Mouse (Mus musculus): ENCODE data around the gene Kyat1. TPM values are rescaled to one million over a fixed set of nuclear protein-coding genes. Genes with fewer than 3 reads are reported as not detected.

Gene Kyat1
- polyA plus RNA-seq, 1 experiment = 51.9 TPM

- DNase-seq = no peak
- H3K4me1 ChIP-seq (ENCODE audit: control insufficient read depth, insufficient read depth, low read length) = peaks cover 30% of the 10 kb centered on the region
Observed at GRCm38 (mm10) chr2:30244595-30245178, 39.0 kb upstream of the Kyat1 start.

GRCm38 (mm10) chr2:30243391-30243790, 37.7 kb upstream of the Kyat1 start:
- DNase-seq = no peak

More at GRCm38 (mm10) chr2:30244595-30245178, 39.0 kb upstream of the Kyat1 start:
- H3K4me3 ChIP-seq (replicated peaks; ENCODE audit: extremely low read depth, low read depth, low read length) = no peak overlapping the region
- 53% methylated on average over 7 of the region's 7 CpGs for WGBS
- TF ChIP-seq CTCF (IDR thresholded peaks at IDR 0.05; ENCODE audit: insufficient read depth, low read length) (no peak), POLR2A (IDR thresholded peaks at IDR 0.05; ENCODE audit: borderline replicate concordance, extremely low read depth, low read depth, low read length) (no peak)

GRCm38 (mm10) chr2:30242509-30242908, 36.9 kb upstream of the Kyat1 start:
- H3K4me1 ChIP-seq (ENCODE audit: control insufficient read depth, insufficient read depth, low read length) = peaks cover 37% of the 10 kb centered on the region
- WGBS = 42% methylated on average over 4 of the region's 4 CpGs
- no peak overlapping the region for H3K4me3 ChIP-seq (replicated peaks; ENCODE audit: extremely low read depth, low read depth, low read length)
- TF ChIP-seq CTCF (IDR thresholded peaks at IDR 0.05; ENCODE audit: insufficient read depth, low read length) (no peak), POLR2A (IDR thresholded peaks at IDR 0.05; ENCODE audit: borderline replicate concordance, extremely low read depth, low read depth, low read length) (peak; percentile 69; the same call in 1 of the 2 replicates)
- peak; percentile 51 for DNase-seq

More at GRCm38 (mm10) chr2:30243391-30243790, 37.7 kb upstream of the Kyat1 start:
- WGBS = 85% methylated on average over 4 of the region's 4 CpGs
- TF ChIP-seq CTCF (IDR thresholded peaks at IDR 0.05; ENCODE audit: insufficient read depth, low read length) (no peak), POLR2A (IDR thresholded peaks at IDR 0.05; ENCODE audit: borderline replicate concordance, extremely low read depth, low read depth, low read length) (no peak)
- peaks cover 40% of the 10 kb centered on the region for H3K4me1 ChIP-seq (ENCODE audit: control insufficient read depth, insufficient read depth, low read length)
- H3K4me3 ChIP-seq (replicated peaks; ENCODE audit: extremely low read depth, low read depth, low read length) = no peak overlapping the region

- peak within 1 kb of the TSS; percentile 1 for H3K4me3 ChIP-seq (replicated peaks; ENCODE audit: extremely low read depth, low read depth, low read length)
- DNase-seq = no peak
- TF ChIP-seq POLR2A (IDR thresholded peaks at IDR 0.05; ENCODE audit: borderline replicate concordance, extremely low read depth, low read depth, low read length) = no peak
- TF ChIP-seq CTCF (IDR thresholded peaks at IDR 0.05; ENCODE audit: insufficient read depth, low read length) = no peak
- H3K4me1 ChIP-seq (ENCODE audit: control insufficient read depth, insufficient read depth, low read length) = peaks cover 30% of the 10 kb centered on the region
- WGBS = 46% methylated on average over 2 of the region's 2 CpGs
Observed at GRCm38 (mm10) chr2:30240267-30240666, 34.6 kb upstream of the Kyat1 start, which contains the start of gene Gm28035. Gene Gm28035 (plus strand): TSS chr2:30240567.

GRCm38 (mm10) chr2:30239777-30240176, 34.1 kb upstream of the Kyat1 start:
- H3K4me1 ChIP-seq (ENCODE audit: control insufficient read depth, insufficient read depth, low read length) = peaks cover 30% of the 10 kb centered on the region
- TF ChIP-seq POLR2A (IDR thresholded peaks at IDR 0.05; ENCODE audit: borderline replicate concordance, extremely low read depth, low read depth, low read length) = peak; percentile 80; the same call in 1 of the 2 replicates
- no peak for TF ChIP-seq CTCF (IDR thresholded peaks at IDR 0.05; ENCODE audit: insufficient read depth, low read length)
- no peak for DNase-seq
- H3K4me3 ChIP-seq (replicated peaks; ENCODE audit: extremely low read depth, low read depth, low read length) = peak overlapping the region; percentile 1
- 36% methylated on average over 4 of the region's 4 CpGs for WGBS

- peaks cover 30% of the 10 kb centered on the region for H3K4me1 ChIP-seq (ENCODE audit: control insufficient read depth, insufficient read depth, low read length)
- TF ChIP-seq POLR2A (IDR thresholded peaks at IDR 0.05; ENCODE audit: borderline replicate concordance, extremely low read depth, low read depth, low read length) (no peak; the same call in 1 of the 2 replicates), CTCF (IDR thresholded peaks at IDR 0.05; ENCODE audit: insufficient read depth, low read length) (no peak)
- no peak for DNase-seq
- 45% methylated on average over 3 of the region's 3 CpGs for WGBS
- peak overlapping the region; percentile 82 for H3K4me3 ChIP-seq (replicated peaks; ENCODE audit: extremely low read depth, low read depth, low read length)
Observed at GRCm38 (mm10) chr2:30238906-30239465, 33.3 kb upstream of the Kyat1 start.

GRCm38 (mm10) chr2:30237881-30238280, 32.2 kb upstream of the Kyat1 start:
- DNase-seq = peak; percentile 76
- Histone ChIP-seq H3K4me3 (replicated peaks; ENCODE audit: extremely low read depth, low read depth, low read length) (peak overlapping the region; percentile 82), H3K4me1 (ENCODE audit: control insufficient read depth, insufficient read depth, low read length) (peaks cover 24% of the 10 kb centered on the region)
- under 1% methylated on average over 35 of the region's 42 CpGs for WGBS
- TF ChIP-seq CTCF (IDR thresholded peaks at IDR 0.05; ENCODE audit: insufficient read depth, low read length) = no peak
- no peak for TF ChIP-seq POLR2A (IDR thresholded peaks at IDR 0.05; ENCODE audit: borderline replicate concordance, extremely low read depth, low read depth, low read length)

GRCm38 (mm10) chr2:30237199-30237880, 31.7 kb upstream of the Kyat1 start, which contains the start of gene Lrrc8a:
Gene Lrrc8a (plus strand): TSS chr2:30237715.
- peak; percentile 100 for DNase-seq

GRCm38 (mm10) chr2:30236426-30237198, 31.0 kb upstream of the Kyat1 start:
- no peak for DNase-seq
- TF ChIP-seq CTCF (IDR thresholded peaks at IDR 0.05; ENCODE audit: insufficient read depth, low read length) (no peak), POLR2A (IDR thresholded peaks at IDR 0.05; ENCODE audit: borderline replicate concordance, extremely low read depth, low read depth, low read length) (no peak)
- WGBS = 3% methylated on average over 18 of the region's 18 CpGs
- Histone ChIP-seq H3K4me1 (ENCODE audit: control insufficient read depth, insufficient read depth, low read length) (peaks cover 22% of the 10 kb centered on the region), H3K4me3 (replicated peaks; ENCODE audit: extremely low read depth, low read depth, low read length) (peak overlapping the region; percentile 94)

More at GRCm38 (mm10) chr2:30237199-30237880, 31.7 kb upstream of the Kyat1 start, which contains the start of gene Lrrc8a:
- peak within 1 kb of the TSS; percentile 94 for H3K4me3 ChIP-seq (replicated peaks; ENCODE audit: extremely low read depth, low read depth, low read length)
- H3K4me1 ChIP-seq (ENCODE audit: control insufficient read depth, insufficient read depth, low read length) = peaks cover 24% of the 10 kb centered on the region
- WGBS = under 1% methylated on average over 60 of the region's 67 CpGs
- TF ChIP-seq POLR2A (IDR thresholded peaks at IDR 0.05; ENCODE audit: borderline replicate concordance, extremely low read depth, low read depth, low read length) (peak; percentile 81), CTCF (IDR thresholded peaks at IDR 0.05; ENCODE audit: insufficient read depth, low read length) (no peak)
